Mouse (Mus musculus): ENCODE measurements around the gene Slc11a2.

- TF ChIP-seq CTCF (IDR thresholded peaks at IDR 0.05; ENCODE audit: insufficient read depth, low read length) = no peak
- TF ChIP-seq POLR2A (IDR thresholded peaks at IDR 0.05; ENCODE audit: borderline replicate concordance, extremely low read depth, low read depth, low read length) = no peak
Measured at GRCm38 (mm10) chr15:100436518-100436917, 11.6 kb upstream of the Slc11a2 start.
